Mouse (Mus musculus): Measurements from ENCODE around the gene Tesc. TPM values are rescaled to one million over a fixed set of nuclear protein-coding genes. Genes with fewer than 3 reads are reported as not detected.
A peak's percentile ranks its signal among the peaks of the same experiment; 100 is the strongest.

Gene Tesc
- polyA plus RNA-seq, 1 experiment from 2014 or later = 14.5 TPM

- peak; percentile 8; the same call in 1 of the 2 replicates for ATAC-seq (ENCODE audit: insufficient number of reproducible peaks, insufficient read depth, low FRiP score, low read depth)
Observed at GRCm38 (mm10) chr5:118015028-118015427, 12.5 kb upstream of the Tesc start.

GRCm38 (mm10) chr5:118015669-118016068 lies 11.9 kb upstream of the Tesc start:
- no peaks in the 10 kb centered on the region for H3K9me3 ChIP-seq (ENCODE audit: control insufficient read depth, low read length)
- 0 out of 2 replicates have a peak, but pooled peaks cover 8% of the 10 kb centered on the region for H3K27me3 ChIP-seq (ENCODE audit: control insufficient read depth, insufficient read depth, low read length)
- H3K36me3 ChIP-seq (ENCODE audit: control insufficient read depth, insufficient read depth, low read length) = peaks cover 4% of the 10 kb centered on the region
- H3K4me3 ChIP-seq (ENCODE audit: control insufficient read depth in 1 of 2, insufficient read depth in 1 of 2, low read depth in 1 of 2, low read length in 2 of 2) = no peak overlapping the region
- WGBS = 93% methylated on average over 2 of the region's 2 CpGs
- H3K4me2 ChIP-seq (ENCODE audit: low read length) = no peak overlapping the region
- no peak overlapping the region for H3K9ac ChIP-seq (ENCODE audit: low read length)
- no peak for ATAC-seq (ENCODE audit: insufficient number of reproducible peaks, insufficient read depth, low FRiP score, low read depth)
- peaks cover 4 to 8% of the 10 kb centered on the region in 2 experiments; a peak in 2 of 4 replicates for H3K4me1 ChIP-seq (ENCODE audit: control insufficient read depth in 2 of 2, insufficient read depth in 2 of 2, low read length in 2 of 2)
- H3K27ac ChIP-seq (replicated peaks in 1 of 2; ENCODE audit: control insufficient read depth in 1 of 2, insufficient read depth in 1 of 2, low read depth in 2 of 2, low read length in 2 of 2) = no peak overlapping the region

More at GRCm38 (mm10) chr5:118015028-118015427, 12.5 kb upstream of the Tesc start:
- Histone ChIP-seq H3K9me3 (ENCODE audit: control insufficient read depth, low read length) (no peaks in the 10 kb centered on the region), H3K4me2 (ENCODE audit: low read length) (no peak overlapping the region), H3K4me1 (ENCODE audit: control insufficient read depth in 2 of 2, insufficient read depth in 2 of 2, low read length in 2 of 2) (peaks cover 4 to 8% of the 10 kb centered on the region in 2 experiments; a peak in 2 of 4 replicates), H3K27me3 (ENCODE audit: control insufficient read depth, insufficient read depth, low read length) (0 out of 2 replicates have a peak, but pooled peaks cover 8% of the 10 kb centered on the region), H3K9ac (ENCODE audit: low read length) (no peak overlapping the region), H3K27ac (replicated peaks in 1 of 2; ENCODE audit: control insufficient read depth in 1 of 2, insufficient read depth in 1 of 2, low read depth in 2 of 2, low read length in 2 of 2) (no peak overlapping the region), H3K4me3 (ENCODE audit: control insufficient read depth in 1 of 2, insufficient read depth in 1 of 2, low read depth in 1 of 2, low read length in 2 of 2) (no peak overlapping the region), H3K36me3 (ENCODE audit: control insufficient read depth, insufficient read depth, low read length) (peaks cover 10% of the 10 kb centered on the region)
- WGBS = 17% methylated on average over 12 of the region's 12 CpGs

DNA sequence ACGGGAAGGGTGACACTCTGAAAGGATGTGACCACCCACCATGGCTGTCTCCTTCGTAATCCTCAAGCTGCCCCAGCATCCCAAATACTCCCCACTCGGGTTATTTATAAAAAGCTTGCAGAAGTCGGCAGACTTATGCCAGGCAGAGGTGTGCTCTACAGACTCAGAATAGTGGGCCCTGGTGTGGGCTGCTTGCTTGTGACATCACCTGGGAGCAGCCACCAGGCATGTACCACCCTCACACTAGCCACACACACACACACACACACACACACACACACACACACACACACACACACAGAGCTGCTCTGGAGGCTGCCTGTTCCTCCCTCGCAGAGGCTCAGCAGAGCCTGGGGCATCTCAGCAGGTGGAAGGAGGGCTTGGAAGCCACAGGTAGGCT lies 10.0 kb upstream of the Tesc start:
- Histone ChIP-seq H3K36me3 (ENCODE audit: control insufficient read depth, insufficient read depth, low read length) (no peaks in the 10 kb centered on the region), H3K9me3 (ENCODE audit: control insufficient read depth, low read length) (no peaks in the 10 kb centered on the region), H3K4me2 (ENCODE audit: low read length) (no peak overlapping the region), H3K27me3 (ENCODE audit: control insufficient read depth, insufficient read depth, low read length) (0 out of 2 replicates have a peak, but pooled peaks cover 8% of the 10 kb centered on the region), H3K27ac (replicated peaks in 1 of 2; ENCODE audit: control insufficient read depth in 1 of 2, insufficient read depth in 1 of 2, low read depth in 2 of 2, low read length in 2 of 2) (no peak overlapping the region), H3K9ac (ENCODE audit: low read length) (no peak overlapping the region), H3K4me3 (ENCODE audit: control insufficient read depth in 1 of 2, insufficient read depth in 1 of 2, low read depth in 1 of 2, low read length in 2 of 2) (no peak overlapping the region), H3K4me1 (ENCODE audit: control insufficient read depth in 2 of 2, insufficient read depth in 2 of 2, low read length in 2 of 2) (peaks cover 4 to 5% of the 10 kb centered on the region in 2 experiments; a peak in 2 of 4 replicates)
- WGBS = 41% methylated on average over 5 of the region's 5 CpGs
- no peak for ATAC-seq (ENCODE audit: insufficient number of reproducible peaks, insufficient read depth, low FRiP score, low read depth)

DNA sequence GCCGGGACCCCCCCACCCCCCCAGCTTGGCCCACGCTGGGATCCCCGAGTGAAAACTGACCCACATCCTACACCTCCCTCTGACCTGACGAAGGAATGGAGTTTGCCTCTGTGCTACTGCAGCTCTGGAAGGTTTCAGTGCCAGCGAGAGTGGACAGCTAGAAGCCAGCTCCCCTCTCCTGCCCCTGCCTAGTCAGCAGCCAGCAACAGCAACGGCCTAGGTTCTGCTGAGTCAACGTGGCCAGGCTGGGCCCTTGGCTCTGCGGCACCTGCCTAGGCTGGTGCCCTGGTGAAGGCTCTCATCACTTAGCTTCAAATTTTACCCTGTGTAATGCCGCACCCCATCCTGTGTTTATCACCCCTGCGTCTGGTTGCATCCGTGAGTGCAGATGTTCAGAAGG lies 7.6 kb upstream of the Tesc start:
- H3K4me2 ChIP-seq (ENCODE audit: low read length) = no peak overlapping the region
- H3K27ac ChIP-seq (replicated peaks in 1 of 2; ENCODE audit: control insufficient read depth in 1 of 2, insufficient read depth in 1 of 2, low read depth in 2 of 2, low read length in 2 of 2) = no peak overlapping the region
- no peak overlapping the region for H3K9ac ChIP-seq (ENCODE audit: low read length)
- WGBS = 60% methylated on average over 11 of the region's 11 CpGs
- ATAC-seq (ENCODE audit: insufficient number of reproducible peaks, insufficient read depth, low FRiP score, low read depth) = no peak
- 0 out of 2 replicates have a peak, but pooled peaks cover 8% of the 10 kb centered on the region for H3K27me3 ChIP-seq (ENCODE audit: control insufficient read depth, insufficient read depth, low read length)
- no peaks in the 10 kb centered on the region for H3K36me3 ChIP-seq (ENCODE audit: control insufficient read depth, insufficient read depth, low read length)
- H3K4me1 ChIP-seq (ENCODE audit: control insufficient read depth in 2 of 2, insufficient read depth in 2 of 2, low read length in 2 of 2) = peaks cover 3 to 5% of the 10 kb centered on the region in 2 experiments; a peak in 3 of 4 replicates
- H3K9me3 ChIP-seq (ENCODE audit: control insufficient read depth, low read length) = no peaks in the 10 kb centered on the region
- no peak overlapping the region for H3K4me3 ChIP-seq (ENCODE audit: control insufficient read depth in 1 of 2, insufficient read depth in 1 of 2, low read depth in 1 of 2, low read length in 2 of 2)

- WGBS = 35% methylated on average over 3 of the region's 3 CpGs
- peaks cover 9 to 20% of the 10 kb centered on the region in 2 experiments; a peak in 3 of 4 replicates for H3K4me1 ChIP-seq (ENCODE audit: control insufficient read depth in 2 of 2, insufficient read depth in 2 of 2, low read length in 2 of 2)
- no peak overlapping the region for H3K4me3 ChIP-seq (ENCODE audit: control insufficient read depth in 1 of 2, insufficient read depth in 1 of 2, low read depth in 1 of 2, low read length in 2 of 2)
- H3K4me2 ChIP-seq (ENCODE audit: low read length) = no peak overlapping the region
- H3K36me3 ChIP-seq (ENCODE audit: control insufficient read depth, insufficient read depth, low read length) = no peaks in the 10 kb centered on the region
- peaks cover 31% of the 10 kb centered on the region for H3K27me3 ChIP-seq (ENCODE audit: control insufficient read depth, insufficient read depth, low read length)
- no peaks in the 10 kb centered on the region for H3K9me3 ChIP-seq (ENCODE audit: control insufficient read depth, low read length)
- ATAC-seq (ENCODE audit: insufficient number of reproducible peaks, insufficient read depth, low FRiP score, low read depth) = no peak
- H3K9ac ChIP-seq (ENCODE audit: low read length) = no peak overlapping the region
- H3K27ac ChIP-seq (replicated peaks in 1 of 2; ENCODE audit: control insufficient read depth in 1 of 2, insufficient read depth in 1 of 2, low read depth in 2 of 2, low read length in 2 of 2) = no peak overlapping the region
Observed at GRCm38 (mm10) chr5:118023053-118023452, 4.5 kb upstream of the Tesc start.

- Histone ChIP-seq H3K36me3 (ENCODE audit: control insufficient read depth, insufficient read depth, low read length) (no peaks in the 10 kb centered on the region), H3K4me3 (ENCODE audit: control insufficient read depth in 1 of 2, insufficient read depth in 1 of 2, low read depth in 1 of 2, low read length in 2 of 2) (no peak overlapping the region), H3K27ac (replicated peaks in 1 of 2; ENCODE audit: control insufficient read depth in 1 of 2, insufficient read depth in 1 of 2, low read depth in 2 of 2, low read length in 2 of 2) (no peak overlapping the region), H3K4me2 (ENCODE audit: low read length) (peak overlapping the region; percentile 99; the same call in 1 of the 2 replicates), H3K9me3 (ENCODE audit: control insufficient read depth, low read length) (no peaks in the 10 kb centered on the region), H3K27me3 (ENCODE audit: control insufficient read depth, insufficient read depth, low read length) (peaks cover 51% of the 10 kb centered on the region), H3K9ac (ENCODE audit: low read length) (no peak overlapping the region), H3K4me1 (ENCODE audit: control insufficient read depth in 2 of 2, insufficient read depth in 2 of 2, low read length in 2 of 2) (peaks cover 12 to 37% of the 10 kb centered on the region in 2 experiments; a peak in 3 of 4 replicates)
- no peak for ATAC-seq (ENCODE audit: insufficient number of reproducible peaks, insufficient read depth, low FRiP score, low read depth)
- WGBS = 11% methylated on average over 12 of the region's 12 CpGs
Observed at GRCm38 (mm10) chr5:118025880-118026279, 1.7 kb upstream of the Tesc start.

GRCm38 (mm10) chr5:118026343-118026742 lies 1.2 kb upstream of the Tesc start:
- Histone ChIP-seq H3K4me3 (ENCODE audit: control insufficient read depth in 1 of 2, insufficient read depth in 1 of 2, low read depth in 1 of 2, low read length in 2 of 2) (peak overlapping the region in 1 of 2 experiments; percentile 76; a peak in 1 of 4 replicates), H3K27ac (replicated peaks in 1 of 2; ENCODE audit: control insufficient read depth in 1 of 2, insufficient read depth in 1 of 2, low read depth in 2 of 2, low read length in 2 of 2) (no peak overlapping the region), H3K4me2 (ENCODE audit: low read length) (peak overlapping the region; percentile 99), H3K9me3 (ENCODE audit: control insufficient read depth, low read length) (no peaks in the 10 kb centered on the region), H3K36me3 (ENCODE audit: control insufficient read depth, insufficient read depth, low read length) (no peaks in the 10 kb centered on the region), H3K27me3 (ENCODE audit: control insufficient read depth, insufficient read depth, low read length) (peaks cover 51% of the 10 kb centered on the region), H3K4me1 (ENCODE audit: control insufficient read depth in 2 of 2, insufficient read depth in 2 of 2, low read length in 2 of 2) (peaks cover 12 to 38% of the 10 kb centered on the region in 2 experiments; a peak in 3 of 4 replicates), H3K9ac (ENCODE audit: low read length) (peak overlapping the region; percentile 38; the same call in 1 of the 2 replicates)
- no peak for ATAC-seq (ENCODE audit: insufficient number of reproducible peaks, insufficient read depth, low FRiP score, low read depth)
- 1% methylated on average over 13 of the region's 13 CpGs for WGBS
